Mouse (Mus musculus): ENCODE measurements at regions not wholly inside any gene's neighbourhood (a gene's known extent, or its start where the extent isn't known, plus 50 kb on each side); places are given as distances from the start of the nearest gene placed in this dataset.
A peak's percentile ranks its signal among the peaks of the same experiment; 100 is the strongest.
"Not testable (repeated sequence)": the region's sequence is repeated elsewhere in the genome, so short reads cannot be mapped to it uniquely, and the experiment has no call there.

GRCm38 (mm10) chr17:59179018-59179417, 165.8 kb upstream of the Nudt12 start:
- Histone ChIP-seq H3K36me3 (ENCODE audit: control insufficient read depth, insufficient read depth, low read length) (no peaks in the 10 kb centered on the region), H3K4me1 (replicated peaks; ENCODE audit: control insufficient read depth, insufficient read depth, low read length) (no peaks in the 10 kb centered on the region), H3K27ac (ENCODE audit: control insufficient read depth, insufficient read depth, low read length) (no peak overlapping the region), H3K27me3 (ENCODE audit: control insufficient read depth, insufficient read depth, low read length) (no peaks in the 10 kb centered on the region), H3K4me3 (ENCODE audit: control insufficient read depth, insufficient read depth, low read length) (no peak overlapping the region)
- 11% methylated on average over 2 of the region's 2 CpGs for WGBS
- DNase-seq = no peak
- TF ChIP-seq CTCF (IDR thresholded peaks at IDR 0.05; ENCODE audit: borderline replicate concordance, control insufficient read depth, extremely low read depth, insufficient read depth, low read length, poor library complexity) (no peak), POLR2A (IDR thresholded peaks at IDR 0.05; ENCODE audit: control insufficient read depth, extremely low read depth, insufficient read depth, low read length, poor library complexity) (no peak)

- Histone ChIP-seq H3K27me3 (ENCODE audit: control insufficient read depth, insufficient read depth, low read length) (no peaks in the 10 kb centered on the region), H3K4me3 (ENCODE audit: control insufficient read depth, insufficient read depth, low read length) (no peak overlapping the region), H3K4me1 (replicated peaks; ENCODE audit: control insufficient read depth, insufficient read depth, low read length) (no peaks in the 10 kb centered on the region), H3K36me3 (ENCODE audit: control insufficient read depth, insufficient read depth, low read length) (no peaks in the 10 kb centered on the region), H3K27ac (ENCODE audit: control insufficient read depth, insufficient read depth, low read length) (no peak overlapping the region)
- TF ChIP-seq POLR2A (IDR thresholded peaks at IDR 0.05; ENCODE audit: control insufficient read depth, extremely low read depth, insufficient read depth, low read length, poor library complexity) (no peak), CTCF (IDR thresholded peaks at IDR 0.05; ENCODE audit: borderline replicate concordance, control insufficient read depth, extremely low read depth, insufficient read depth, low read length, poor library complexity) (no peak)
- 94% methylated on average over 2 of the region's 2 CpGs for WGBS
- DNase-seq = no peak
Measured at GRCm38 (mm10) chr17:59156345-59156744, 143.2 kb upstream of the Nudt12 start.

GRCm38 (mm10) chr17:59143760-59144157, 130.6 kb upstream of the Nudt12 start:
- Histone ChIP-seq H3K4me3 (ENCODE audit: control insufficient read depth, insufficient read depth, low read length) (no peak overlapping the region), H3K27me3 (ENCODE audit: control insufficient read depth, insufficient read depth, low read length) (no peaks in the 10 kb centered on the region), H3K4me1 (replicated peaks; ENCODE audit: control insufficient read depth, insufficient read depth, low read length) (no peaks in the 10 kb centered on the region), H3K36me3 (ENCODE audit: control insufficient read depth, insufficient read depth, low read length) (no peaks in the 10 kb centered on the region), H3K27ac (ENCODE audit: control insufficient read depth, insufficient read depth, low read length) (no peak overlapping the region)
- TF ChIP-seq POLR2A (IDR thresholded peaks at IDR 0.05; ENCODE audit: control insufficient read depth, extremely low read depth, insufficient read depth, low read length, poor library complexity) (no peak), CTCF (IDR thresholded peaks at IDR 0.05; ENCODE audit: borderline replicate concordance, control insufficient read depth, extremely low read depth, insufficient read depth, low read length, poor library complexity) (no peak)
- DNase-seq = no peak
- 93% methylated on average over 1 of the region's 1 CpGs for WGBS

GRCm38 (mm10) chr17:59142995-59143759, 130.0 kb upstream of the Nudt12 start:
- Histone ChIP-seq H3K4me3 (ENCODE audit: control insufficient read depth, insufficient read depth, low read length) (no peak overlapping the region), H3K4me1 (replicated peaks; ENCODE audit: control insufficient read depth, insufficient read depth, low read length) (no peaks in the 10 kb centered on the region), H3K36me3 (ENCODE audit: control insufficient read depth, insufficient read depth, low read length) (no peaks in the 10 kb centered on the region), H3K27ac (ENCODE audit: control insufficient read depth, insufficient read depth, low read length) (no peak overlapping the region), H3K27me3 (ENCODE audit: control insufficient read depth, insufficient read depth, low read length) (no peaks in the 10 kb centered on the region)
- no peak for TF ChIP-seq POLR2A (IDR thresholded peaks at IDR 0.05; ENCODE audit: control insufficient read depth, extremely low read depth, insufficient read depth, low read length, poor library complexity)
- TF ChIP-seq CTCF (IDR thresholded peaks at IDR 0.05; ENCODE audit: borderline replicate concordance, control insufficient read depth, extremely low read depth, insufficient read depth, low read length, poor library complexity) = no peak
- WGBS = 90% methylated on average over 10 of the region's 10 CpGs
- DNase-seq = no peak

- 82% methylated on average over 2 of the region's 2 CpGs for WGBS
- H3K27ac ChIP-seq (ENCODE audit: control insufficient read depth, insufficient read depth, low read length) = no peak overlapping the region
- no peaks in the 10 kb centered on the region for H3K27me3 ChIP-seq (ENCODE audit: control insufficient read depth, insufficient read depth, low read length)
- no peak overlapping the region for H3K4me3 ChIP-seq (ENCODE audit: control insufficient read depth, insufficient read depth, low read length)
- TF ChIP-seq POLR2A (IDR thresholded peaks at IDR 0.05; ENCODE audit: control insufficient read depth, extremely low read depth, insufficient read depth, low read length, poor library complexity) = no peak
- TF ChIP-seq CTCF (IDR thresholded peaks at IDR 0.05; ENCODE audit: borderline replicate concordance, control insufficient read depth, extremely low read depth, insufficient read depth, low read length, poor library complexity) = no peak
- no peaks in the 10 kb centered on the region for H3K4me1 ChIP-seq (replicated peaks; ENCODE audit: control insufficient read depth, insufficient read depth, low read length)
- no peaks in the 10 kb centered on the region for H3K36me3 ChIP-seq (ENCODE audit: control insufficient read depth, insufficient read depth, low read length)
- DNase-seq = no peak
Measured at GRCm38 (mm10) chr17:59138791-59139190, 125.6 kb upstream of the Nudt12 start.

GRCm38 (mm10) chr17:59099376-59099775, 86.2 kb upstream of the Nudt12 start:
- H3K4me1 ChIP-seq (replicated peaks; ENCODE audit: control insufficient read depth, insufficient read depth, low read length) = no peaks in the 10 kb centered on the region
- WGBS = 10% methylated on average over 5 of the region's 5 CpGs
- no peak overlapping the region for H3K4me3 ChIP-seq (ENCODE audit: control insufficient read depth, insufficient read depth, low read length)
- no peaks in the 10 kb centered on the region for H3K36me3 ChIP-seq (ENCODE audit: control insufficient read depth, insufficient read depth, low read length)
- H3K27me3 ChIP-seq (ENCODE audit: control insufficient read depth, insufficient read depth, low read length) = no peaks in the 10 kb centered on the region
- DNase-seq = peak; percentile 2
- H3K27ac ChIP-seq (ENCODE audit: control insufficient read depth, insufficient read depth, low read length) = no peak overlapping the region
- TF ChIP-seq POLR2A (IDR thresholded peaks at IDR 0.05; ENCODE audit: control insufficient read depth, extremely low read depth, insufficient read depth, low read length, poor library complexity) (no peak), CTCF (IDR thresholded peaks at IDR 0.05; ENCODE audit: borderline replicate concordance, control insufficient read depth, extremely low read depth, insufficient read depth, low read length, poor library complexity) (no peak)

GRCm38 (mm10) chr17:59076846-59077245, 63.7 kb upstream of the Nudt12 start:
- not testable (repeated sequence) for H3K27me3 ChIP-seq (ENCODE audit: control insufficient read depth, insufficient read depth, low read length); H3K4me1 ChIP-seq (replicated peaks; ENCODE audit: control insufficient read depth, insufficient read depth, low read length); H3K4me3 ChIP-seq (ENCODE audit: control insufficient read depth, insufficient read depth, low read length); H3K27ac ChIP-seq (ENCODE audit: control insufficient read depth, insufficient read depth, low read length); DNase-seq; H3K36me3 ChIP-seq (ENCODE audit: control insufficient read depth, insufficient read depth, low read length)
- 56% methylated on average over 4 of the region's 6 CpGs for WGBS

- H3K27ac ChIP-seq (ENCODE audit: control insufficient read depth, insufficient read depth, low read length); H3K36me3 ChIP-seq (ENCODE audit: control insufficient read depth, insufficient read depth, low read length); DNase-seq; H3K4me3 ChIP-seq (ENCODE audit: control insufficient read depth, insufficient read depth, low read length); H3K27me3 ChIP-seq (ENCODE audit: control insufficient read depth, insufficient read depth, low read length); H3K4me1 ChIP-seq (replicated peaks; ENCODE audit: control insufficient read depth, insufficient read depth, low read length): not testable (repeated sequence)
- WGBS = 42% methylated on average over 4 of the region's 6 CpGs
Measured at GRCm38 (mm10) chr17:59076361-59076760, 63.2 kb upstream of the Nudt12 start.

Measured in thymus, adult 2 months (tissue).